ENCODE assay signal across 14 mouse cellular contexts in genomic region chr9:75684772-75685171, GRCm38 (mm10). TPM values are rescaled to one million over a fixed set of nuclear protein-coding genes. Genes with fewer than 3 reads are reported as not detected.
DNase-seq lines count a peak whose midpoint lies in the region; ATAC-seq and TF ChIP-seq lines count a peak whose summit lies in the region.
"Had no signal": no experiment of that assay in that cellular context is flagged by ENCODE, and none has a peak within 500 bp of the region (broad histone marks: within the 10 kb centered on the region; RNA-seq: fewer than 3 reads in every experiment).

No protein-coding gene starts in this region.

- H3K4me2 ChIP-seq in neural tube, embryonic 12.5 days (replicated peaks) = peak overlapping the region; percentile 56; the same call in 1 of the 2 replicates
- peak overlapping the region; percentile 50 for H3K4me2 ChIP-seq in hindbrain, embryonic 15.5 days
- H3K4me2 ChIP-seq in kidney, embryonic 15.5 days = no peak overlapping the region

- H3K27me3 ChIP-seq in neural tube, embryonic 12.5 days (replicated peaks) = no peaks in the 10 kb centered on the region
- H3K27me3 ChIP-seq in hindbrain, embryonic 15.5 days = no peaks in the 10 kb centered on the region
- 0 out of 2 replicates have a peak, but pooled peaks cover 3% of the 10 kb centered on the region for H3K27me3 ChIP-seq in kidney, embryonic 15.5 days

- H3K4me1 ChIP-seq in neural tube, embryonic 12.5 days = no peaks in the 10 kb centered on the region; the same call in 1 of the 2 replicates
- peaks cover 21% of the 10 kb centered on the region for H3K4me1 ChIP-seq in hindbrain, embryonic 15.5 days (replicated peaks)
- H3K4me1 ChIP-seq in olfactory bulb, adult 2 months (ENCODE audit: control insufficient read depth, insufficient read depth, low read length) = no peaks in the 10 kb centered on the region
- H3K4me1 ChIP-seq in kidney, embryonic 15.5 days = peaks cover 7% of the 10 kb centered on the region

- no peak for ATAC-seq in neural tube, embryonic 12.5 days (ENCODE audit: low FRiP score, low read depth)
- ATAC-seq in hindbrain, embryonic 15.5 days (ENCODE audit: low FRiP score, low read depth) = no peak
- no peak for ATAC-seq in kidney, embryonic 15.5 days (replicated peaks; ENCODE audit: low FRiP score)
- ATAC-seq: intestine, postnatal 0 days; lung, postnatal 0 days had no signal

- H3K9ac ChIP-seq in neural tube, embryonic 12.5 days = no peak overlapping the region
- H3K9ac ChIP-seq in hindbrain, embryonic 15.5 days = peak overlapping the region; percentile 84
- no peak overlapping the region for H3K9ac ChIP-seq in kidney, embryonic 15.5 days
- H3K9ac ChIP-seq: heart, embryonic 15.5 days had no signal

- no peaks in the 10 kb centered on the region for H3K36me3 ChIP-seq in neural tube, embryonic 12.5 days
- H3K36me3 ChIP-seq in hindbrain, embryonic 15.5 days = 0 out of 2 replicates have a peak, but pooled peaks cover 5% of the 10 kb centered on the region
- H3K36me3 ChIP-seq in kidney, embryonic 15.5 days = no peaks in the 10 kb centered on the region
- H3K36me3 ChIP-seq: embryonic facial prominence, embryonic 10.5 days; heart, embryonic 15.5 days had no signal

- no peak overlapping the region for H3K27ac ChIP-seq in neural tube, embryonic 12.5 days
- peak overlapping the region; percentile 94 for H3K27ac ChIP-seq in hindbrain, embryonic 15.5 days (replicated peaks)
- H3K27ac ChIP-seq in olfactory bulb, adult 2 months (ENCODE audit: insufficient read depth, low read depth, low read length) = peak overlapping the region; percentile 62; the same call in 1 of the 2 replicates
- no peak overlapping the region for H3K27ac ChIP-seq in kidney, embryonic 15.5 days
- H3K27ac ChIP-seq: heart, embryonic 15.5 days had no signal

- TF ChIP-seq POLR2A in olfactory bulb, adult 2 months (IDR thresholded peaks at IDR 0.05; ENCODE audit: insufficient read depth, low read depth, low read length) = no peak

- 64% methylated on average over 3 of the region's 3 CpGs for WGBS in neural tube, embryonic 12.5 days
- 64% methylated on average over 3 of the region's 3 CpGs for WGBS in hindbrain, embryonic 15.5 days
- WGBS in olfactory bulb, adult 2 months = 16% methylated on average over 3 of the region's 3 CpGs
- WGBS in kidney, embryonic 15.5 days = 83% methylated on average over 3 of the region's 3 CpGs

- peaks cover 8% of the 10 kb centered on the region for H3K9me3 ChIP-seq in neural tube, embryonic 12.5 days
- H3K9me3 ChIP-seq in hindbrain, embryonic 15.5 days = no peaks in the 10 kb centered on the region
- no peaks in the 10 kb centered on the region; the same call in 1 of the 2 replicates for H3K9me3 ChIP-seq in kidney, embryonic 15.5 days (replicated peaks)
- H3K9me3 ChIP-seq: heart, embryonic 15.5 days had no signal

- no peak overlapping the region for H3K4me3 ChIP-seq in neural tube, embryonic 12.5 days
- peak overlapping the region; percentile 91 for H3K4me3 ChIP-seq in hindbrain, embryonic 15.5 days
- H3K4me3 ChIP-seq in olfactory bulb, adult 2 months (ENCODE audit: insufficient read depth, low read depth, low read length) = no peak overlapping the region
- H3K4me3 ChIP-seq in kidney, embryonic 15.5 days (replicated peaks) = no peak overlapping the region

- TF ChIP-seq CTCF in olfactory bulb, adult 2 months (IDR thresholded peaks at IDR 0.05; ENCODE audit: insufficient read depth, low read depth, low read length) = no peak

- peak; percentile 41 for DNase-seq in cerebellum, adult 8-10 months
- no peak for DNase-seq in cerebellum, adult 11 months
- DNase-seq in neural tube, embryonic 10.5 days (ENCODE audit: extremely low spot score, low spot score) = no peak
- DNase-seq in thymus, postnatal 0 days (ENCODE audit: low spot score) = no peak
- DNase-seq: liver; right cerebral cortex, adult 18-20 months had no signal

RNA-seq across cellular contexts. Expression of gene Scg3, which starts 0.9 kb away (rescaled TPM):
- 99.8 and 114 TPM in 2 replicates for polyA plus RNA-seq in neural tube, embryonic 12.5 days (2016; fragmentation: Nextera tagmentation; extraction: Ambion mirVana)
- polyA plus RNA-seq in hindbrain, embryonic 15.5 days (2015; fragmentation: Nextera tagmentation; extraction: Ambion mirVana) = 115 and 120 TPM in 2 replicates
- 388 TPM in 1 of 2 replicates, not detected in the other for polyA plus RNA-seq in olfactory bulb, adult 2 months (2012; ENCODE audit: insufficient read depth, insufficient read length, low replicate concordance, missing spikeins)
- 0.69 and 3.2 TPM in 2 replicates for polyA plus RNA-seq in kidney, embryonic 15.5 days (2015; fragmentation: Nextera tagmentation; extraction: Ambion mirVana)
- polyA plus RNA-seq in thymus, postnatal 0 days (2015; fragmentation: Nextera tagmentation; extraction: Ambion mirVana) = 0.27 and 0.30 TPM in 2 replicates

RNA-seq across cellular contexts. Expression of gene Lysmd2, which starts 59.2 kb away (rescaled TPM):
- 16.8 and 18.8 TPM in 2 replicates for polyA plus RNA-seq in neural tube, embryonic 12.5 days (2016; fragmentation: Nextera tagmentation; extraction: Ambion mirVana)
- polyA plus RNA-seq in hindbrain, embryonic 15.5 days (2015; fragmentation: Nextera tagmentation; extraction: Ambion mirVana) = 33.2 and 35.4 TPM in 2 replicates
- not detected in 2 replicates for polyA plus RNA-seq in olfactory bulb, adult 2 months (2012; ENCODE audit: insufficient read depth, insufficient read length, low replicate concordance, missing spikeins)
- 31.1 and 35.1 TPM in 2 replicates for polyA plus RNA-seq in kidney, embryonic 15.5 days (2015; fragmentation: Nextera tagmentation; extraction: Ambion mirVana)
- polyA plus RNA-seq in thymus, postnatal 0 days (2015; fragmentation: Nextera tagmentation; extraction: Ambion mirVana) = 16.7 and 19.9 TPM in 2 replicates

Comparison
In these comparisons a context has a peak if more than half of its experiments do, and no peak if none do; other contexts are left out.
1. H3K27ac ChIP-seq: peak in hindbrain, embryonic 15.5 days (single experiment) and olfactory bulb, adult 2 months (single experiment); none in neural tube, embryonic 12.5 days (single experiment) and kidney, embryonic 15.5 days (single experiment).
2. RNA of gene Scg3, which starts 0.9 kb away (polyA plus RNA-seq): 115 to 120 TPM in hindbrain, embryonic 15.5 days, 99.8 to 114 TPM in neural tube, embryonic 12.5 days and 388 TPM in olfactory bulb, adult 2 months; 0.69 to 3.2 TPM in kidney, embryonic 15.5 days and 0.27 to 0.30 TPM in thymus, postnatal 0 days; every median in the first group is over 10 times any median in the second.